Mouse (Mus musculus) thymus, adult 2 months (tissue): Measurements from ENCODE around the gene Kcnk16. TPM values are rescaled to one million over a fixed set of nuclear protein-coding genes. Genes with fewer than 3 reads are reported as not detected.
"Not testable (repeated sequence)": the region's sequence is repeated elsewhere in the genome, so short reads cannot be mapped to it uniquely, and the experiment has no call there.

ENCODE experiments used
- DNase-seq: peaks from one replicate; pipeline ENCODE4 v3.0.0; 2021
- H3K27ac ChIP-seq: fragments of 200-500 bp; 2 replicates; pipeline ENCODE4 v1.5.1; 2012; ENCODE audit warnings: low read length, control low read depth; ENCODE audit not compliant: control insufficient read depth, insufficient read depth
- H3K27me3 ChIP-seq: fragments of 200-500 bp; 2 replicates; pipeline ENCODE4 v1.6.1; 2012; ENCODE audit warnings: mild to moderate bottlenecking, low read length, moderate library complexity, mixed read lengths; ENCODE audit not compliant: control insufficient read depth, insufficient read depth
- H3K36me3 ChIP-seq: fragments of 200-500 bp; 2 replicates; pipeline ENCODE4 v1.6.1; 2012; ENCODE audit warnings: mild to moderate bottlenecking, low read length, moderate library complexity; ENCODE audit not compliant: control insufficient read depth, insufficient read depth
- H3K4me1 ChIP-seq: fragments of 200-500 bp; replicated peaks from 2 replicates; pipeline ENCODE4 v1.6.1; 2012; ENCODE audit warnings: low read length; ENCODE audit not compliant: control insufficient read depth, insufficient read depth
- H3K4me3 ChIP-seq: fragments of 200-500 bp; 2 replicates; pipeline ENCODE4 v1.5.1; 2012; ENCODE audit warnings: mild to moderate bottlenecking, low read length, control low read depth, moderate library complexity; ENCODE audit not compliant: control insufficient read depth, insufficient read depth
- CTCF ChIP-seq: fragments of 200-500 bp; IDR thresholded peaks from 2 replicates; pipeline ENCODE4 v1.5.1; 2012; ENCODE audit warnings: mild to moderate bottlenecking, control low read depth, low read length, moderate library complexity, borderline replicate concordance; ENCODE audit not compliant: control insufficient read depth, poor library complexity, insufficient read depth; ENCODE audit errors: extremely low read depth
- POLR2A ChIP-seq: fragments of 200-500 bp; IDR thresholded peaks from 2 replicates; pipeline ENCODE4 v1.6.1; 2012; ENCODE audit warnings: mild to moderate bottlenecking, low read length, control low read depth, moderate library complexity; ENCODE audit not compliant: control insufficient read depth, poor library complexity, insufficient read depth; ENCODE audit errors: extremely low read depth
- WGBS: fragments of 180-500 bp; shearing (Covaris S2); methylation state at CpG from one replicate; pipeline ENCODE4 v1.1.7; 2018; 5-methylcytosine and 5-hydroxymethylcytosine counted together
- polyA plus RNA-seq: library from polyadenylated mRNA; depleted of rRNA; stranded (reverse); fragments of >200 nt; gene quantifications from 2 replicates; pipeline ENCODE4 v1.2.3, GENCODE M21; 2012; rRNA removed

Kcnk16 gene
- polyA plus RNA-seq: 0.40 and 0.43 TPM in 2 replicates

GRCm38 (mm10) chr14:20269082-20269809 lies at the start of gene Kcnk16:
TSS of gene Kcnk16 (minus strand) at chr14:20269199.
- DNase-seq: no peak
- 92% methylated on average over 6 of the region's 6 CpGs for WGBS
- TF ChIP-seq POLR2A: no peak
- no peak for TF ChIP-seq CTCF

GRCm38 (mm10) chr14:20315137-20315536 lies 46.1 kb upstream of the Kcnk16 start:
- DNase-seq: no peak
- Histone ChIP-seq H3K36me3 (peaks cover 22% of the 10 kb centered on the region), H3K27me3 (no peaks in the 10 kb centered on the region), H3K4me1 (no peaks in the 10 kb centered on the region), H3K4me3 (no peak overlapping the region), H3K27ac (no peak overlapping the region)
- WGBS: 77% methylated on average over 1 of the region's 1 CpGs
- TF ChIP-seq POLR2A: no peak

More at GRCm38 (mm10) chr14:20269082-20269809, at the start of gene Kcnk16:
- H3K27ac ChIP-seq: no peak within 1 kb of the TSS
- no peaks in the 10 kb centered on the region for H3K27me3 ChIP-seq
- no peaks in the 10 kb centered on the region for H3K36me3 ChIP-seq
- no peak within 1 kb of the TSS for H3K4me3 ChIP-seq
- no peaks in the 10 kb centered on the region for H3K4me1 ChIP-seq

- not testable (repeated sequence) for H3K27ac ChIP-seq, H3K27me3 ChIP-seq, DNase-seq, H3K4me1 ChIP-seq, H3K4me3 ChIP-seq
- WGBS: 69% methylated on average over 2 of the region's 2 CpGs
- peaks cover 18% of the 10 kb centered on the region for H3K36me3 ChIP-seq
Measured at GRCm38 (mm10) chr14:20305085-20305484, 36.1 kb upstream of the Kcnk16 start.

- Histone ChIP-seq H3K27me3 (no peaks in the 10 kb centered on the region), H3K4me3 (no peak overlapping the region), H3K27ac (no peak overlapping the region), H3K36me3 (no peaks in the 10 kb centered on the region), H3K4me1 (peaks cover 2% of the 10 kb centered on the region)
- no peak for DNase-seq
- no peak for TF ChIP-seq CTCF
- TF ChIP-seq POLR2A: no peak
- 92% methylated on average over 3 of the region's 3 CpGs for WGBS
Measured at GRCm38 (mm10) chr14:20298131-20298530, 29.1 kb upstream of the Kcnk16 start.

GRCm38 (mm10) chr14:20297616-20298015 lies 28.6 kb upstream of the Kcnk16 start:
- Histone ChIP-seq H3K4me3 (no peak overlapping the region), H3K4me1 (peaks cover 2% of the 10 kb centered on the region), H3K27me3 (no peaks in the 10 kb centered on the region), H3K27ac (no peak overlapping the region), H3K36me3 (no peaks in the 10 kb centered on the region)
- 96% methylated on average over 3 of the region's 3 CpGs for WGBS
- DNase-seq: no peak
- TF ChIP-seq CTCF: no peak

GRCm38 (mm10) chr14:20294947-20295346 lies 25.9 kb upstream of the Kcnk16 start:
- H3K4me3 ChIP-seq: peak overlapping the region; percentile 34; the same call in 1 of the 2 replicates
- H3K27me3 ChIP-seq: no peaks in the 10 kb centered on the region
- no peak for DNase-seq
- 40% methylated on average over 8 of the region's 8 CpGs for WGBS
- peaks cover 2% of the 10 kb centered on the region for H3K4me1 ChIP-seq
- TF ChIP-seq POLR2A: no peak
- no peak for TF ChIP-seq CTCF
- H3K27ac ChIP-seq: no peak overlapping the region
- H3K36me3 ChIP-seq: no peaks in the 10 kb centered on the region

- no peak for TF ChIP-seq CTCF
- TF ChIP-seq POLR2A: no peak
- no peaks in the 10 kb centered on the region for H3K27me3 ChIP-seq
- peak within 1 kb of the TSS; percentile 64 for H3K4me3 ChIP-seq
- peak; percentile 78 for DNase-seq
- H3K36me3 ChIP-seq: no peaks in the 10 kb centered on the region
- H3K27ac ChIP-seq: no peak within 1 kb of the TSS
- H3K4me1 ChIP-seq: peaks cover 2% of the 10 kb centered on the region
- WGBS: 22% methylated on average over 14 of the region's 14 CpGs
Measured at GRCm38 (mm10) chr14:20294117-20294892, 25.3 kb upstream of the Kcnk16 start, which contains the start of gene Nudt13. TSS of gene Nudt13 (plus strand) at chr14:20294697.
